Mouse (Mus musculus) hindbrain, embryonic 14.5 days (tissue): Measurements from ENCODE around the gene Fam171a2. TPM values are rescaled to one million over a fixed set of nuclear protein-coding genes. Genes with fewer than 3 reads are reported as not detected.

ENCODE experiments used
- ATAC-seq: fragments of 200-750 bp; cut with Nextera tagmentation; 2 replicates; pipeline ENCODE4 v1.8.0; 2017; ENCODE audit warnings: moderate number of reproducible peaks, mild to moderate bottlenecking, moderate TSS enrichment, moderate library complexity; ENCODE audit not compliant: low FRiP score
- DNase-seq: peaks from one replicate; pipeline ENCODE4 v3.0.0-alpha.2; 2015; ENCODE audit warnings: low spot score
- H3K27ac ChIP-seq: fragments of 300-500 bp; sonication (generic); 2 replicates; pipeline ENCODE4 v1.5.1; 2014; ENCODE audit warnings: mild to moderate bottlenecking, moderate library complexity
- H3K27me3 ChIP-seq: fragments of 300-500 bp; sonication (generic); 2 replicates; pipeline ENCODE4 v1.6.1; 2014; ENCODE audit warnings: mild to moderate bottlenecking, low read length, mixed read lengths; ENCODE audit not compliant: control insufficient read depth, insufficient read depth
- H3K36me3 ChIP-seq: fragments of 300-500 bp; sonication (generic); replicated peaks from 2 replicates; pipeline ENCODE4 v1.6.1; 2014; ENCODE audit not compliant: control insufficient read depth, insufficient read depth
- H3K4me1 ChIP-seq: fragments of 300-500 bp; sonication (generic); replicated peaks from 2 replicates; pipeline ENCODE4 v1.6.1; 2014; ENCODE audit warnings: antibody characterized with exemption, low read length, mixed read lengths; ENCODE audit not compliant: control insufficient read depth, insufficient read depth
- H3K4me2 ChIP-seq: fragments of 300-500 bp; sonication (generic); replicated peaks from 2 replicates; pipeline ENCODE4 v1.6.1; 2014; ENCODE audit warnings: mild to moderate bottlenecking, moderate library complexity
- H3K4me3 ChIP-seq: fragments of 300-500 bp; sonication (generic); replicated peaks from 2 replicates; pipeline ENCODE4 v1.5.1; 2014; ENCODE audit warnings: mild to moderate bottlenecking, low read length
- H3K9ac ChIP-seq: fragments of 300-500 bp; sonication (generic); 2 replicates; pipeline ENCODE4 v1.6.1; 2014
- H3K9me3 ChIP-seq: fragments of 300-500 bp; sonication (generic); 2 replicates; pipeline ENCODE4 v1.6.1; 2016; ENCODE audit warnings: low read length; ENCODE audit not compliant: control insufficient read depth
- WGBS: fragments of 180-500 bp; shearing (Covaris S2); extraction: QIAGEN DNeasy Blood & Tissue Kit; methylation state at CpG from one replicate; pipeline ENCODE4 v1.1.7; 2014; 5-methylcytosine and 5-hydroxymethylcytosine counted together
- polyA plus RNA-seq: library from polyadenylated mRNA; unstranded; fragments of >200 nt; fragmentation: Nextera tagmentation; extraction: Ambion mirVana; gene quantifications from 2 replicates; pipeline ENCODE4 v1.2.1, GENCODE M21; 2014

Fam171a2 gene
- polyA plus RNA-seq = 30.9 and 40.4 TPM in 2 replicates

DNA sequence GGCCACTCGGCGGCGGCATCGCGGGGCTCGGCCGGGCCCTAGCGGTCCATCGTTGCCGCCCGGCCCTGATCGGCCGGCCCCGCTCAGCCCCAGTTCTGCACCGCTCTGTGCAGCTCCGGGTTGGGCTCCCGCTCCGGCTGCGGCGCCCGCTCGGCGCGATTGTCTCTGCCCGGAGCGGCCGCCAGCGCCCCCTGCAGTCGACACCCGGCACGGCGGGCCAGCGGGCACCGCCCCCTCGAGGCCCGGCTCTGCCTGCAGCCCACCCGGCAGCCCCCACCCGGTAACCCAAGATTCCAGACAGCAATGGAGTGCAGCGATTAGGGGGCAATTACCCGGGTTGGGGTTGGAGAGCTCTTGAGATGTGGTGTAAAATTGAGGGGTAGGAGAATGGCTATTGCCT is at the start of gene Fam171a2:
Gene Fam171a2 (minus strand): TSS at position 186 of the 400 bp plus-strand sequence.
- H3K9me3 ChIP-seq = no peaks in the 10 kb centered on the region
- peaks cover 16% of the 10 kb centered on the region for H3K36me3 ChIP-seq
- H3K27me3 ChIP-seq = no peaks in the 10 kb centered on the region; the same call in 1 of the 2 replicates
- peak; percentile 89 for DNase-seq
- H3K4me1 ChIP-seq = peaks cover 34% of the 10 kb centered on the region
- peak within 1 kb of the TSS; percentile 100 for H3K9ac ChIP-seq
- peak within 1 kb of the TSS; percentile 98 for H3K27ac ChIP-seq
- WGBS = 0% methylated on average over 40 of the region's 40 CpGs
- peak; percentile 81 for ATAC-seq
- peak within 1 kb of the TSS; percentile 90 for H3K4me2 ChIP-seq
- H3K4me3 ChIP-seq = peak within 1 kb of the TSS; percentile 98

DNA sequence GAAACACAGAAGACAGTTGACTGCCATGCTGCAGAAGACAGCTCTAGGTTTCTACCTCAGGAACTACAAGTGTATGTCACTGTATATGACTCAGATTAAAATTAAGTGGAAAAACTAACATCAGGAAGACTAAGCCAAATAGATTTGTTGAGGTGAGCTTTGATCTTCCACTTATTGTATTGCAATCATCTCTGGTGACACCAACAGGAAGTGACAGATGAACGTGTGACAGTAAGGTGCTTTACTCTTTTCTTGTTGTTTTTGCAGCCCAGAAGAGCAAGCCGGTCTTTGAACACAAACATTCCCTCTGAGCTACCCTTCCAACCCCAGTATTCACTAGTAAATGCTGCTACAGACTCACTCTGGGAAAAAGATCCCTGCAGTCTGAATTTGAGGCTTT is 49.2 kb upstream of the Fam171a2 start:
- Histone ChIP-seq H3K4me3 (no peak overlapping the region), H3K4me2 (no peak overlapping the region), H3K27me3 (no peaks in the 10 kb centered on the region), H3K36me3 (peaks cover 58% of the 10 kb centered on the region), H3K4me1 (no peaks in the 10 kb centered on the region), H3K9me3 (no peaks in the 10 kb centered on the region), H3K27ac (no peak overlapping the region), H3K9ac (no peak overlapping the region)
- ATAC-seq = no peak
- DNase-seq = no peak
- 82% methylated on average over 2 of the region's 2 CpGs for WGBS

DNA sequence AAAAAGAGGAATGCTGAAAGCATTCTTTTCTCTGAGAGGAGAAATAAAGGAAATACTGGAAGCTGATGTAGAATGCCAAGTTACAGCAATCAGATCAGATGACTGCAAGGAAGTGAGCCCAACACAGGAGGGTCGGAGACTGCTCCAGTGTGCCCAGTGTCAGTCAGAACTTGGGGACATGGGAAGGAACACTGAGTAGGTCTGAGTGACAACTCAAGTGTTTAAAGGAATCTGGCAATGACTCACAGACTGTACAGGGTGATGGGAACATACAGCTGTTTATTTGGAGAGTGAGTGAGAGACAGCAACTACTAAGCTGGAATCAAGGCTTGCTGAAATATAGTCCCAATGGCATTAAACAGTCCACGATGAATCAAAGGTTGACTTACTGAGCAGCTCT is 48.7 kb upstream of the Fam171a2 start:
- Histone ChIP-seq H3K9me3 (no peaks in the 10 kb centered on the region), H3K27me3 (no peaks in the 10 kb centered on the region), H3K4me1 (no peaks in the 10 kb centered on the region), H3K4me3 (no peak overlapping the region), H3K36me3 (peaks cover 53% of the 10 kb centered on the region), H3K27ac (no peak overlapping the region), H3K9ac (no peak overlapping the region), H3K4me2 (no peak overlapping the region)
- WGBS = 90% methylated on average over 2 of the region's 2 CpGs
- DNase-seq (no peak), ATAC-seq (no peak)

DNA sequence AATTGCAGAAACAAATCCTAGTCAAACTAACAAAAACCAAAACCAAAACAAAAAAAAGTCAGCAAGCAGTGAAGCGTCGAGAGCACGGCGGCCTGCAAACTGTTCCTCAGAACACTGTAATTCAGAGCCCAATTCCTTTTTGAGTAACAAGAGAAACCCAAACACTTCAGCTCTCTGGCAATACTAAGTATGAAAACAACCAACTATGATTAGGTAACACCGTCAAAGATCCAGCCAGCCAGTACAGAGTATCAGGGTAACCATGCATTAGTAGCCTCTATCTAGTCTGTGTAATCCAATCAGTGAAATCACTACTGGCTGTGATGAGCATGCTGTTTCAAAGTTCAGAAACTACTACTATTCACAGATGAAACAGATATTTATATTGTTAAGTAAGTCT is 48.3 kb upstream of the Fam171a2 start:
- Histone ChIP-seq H3K27ac (no peak overlapping the region), H3K4me1 (no peaks in the 10 kb centered on the region), H3K4me3 (no peak overlapping the region), H3K9me3 (no peaks in the 10 kb centered on the region), H3K4me2 (no peak overlapping the region), H3K36me3 (peaks cover 49% of the 10 kb centered on the region), H3K27me3 (no peaks in the 10 kb centered on the region), H3K9ac (no peak overlapping the region)
- no peak for ATAC-seq
- no peak for DNase-seq
- 98% methylated on average over 5 of the region's 5 CpGs for WGBS

DNA sequence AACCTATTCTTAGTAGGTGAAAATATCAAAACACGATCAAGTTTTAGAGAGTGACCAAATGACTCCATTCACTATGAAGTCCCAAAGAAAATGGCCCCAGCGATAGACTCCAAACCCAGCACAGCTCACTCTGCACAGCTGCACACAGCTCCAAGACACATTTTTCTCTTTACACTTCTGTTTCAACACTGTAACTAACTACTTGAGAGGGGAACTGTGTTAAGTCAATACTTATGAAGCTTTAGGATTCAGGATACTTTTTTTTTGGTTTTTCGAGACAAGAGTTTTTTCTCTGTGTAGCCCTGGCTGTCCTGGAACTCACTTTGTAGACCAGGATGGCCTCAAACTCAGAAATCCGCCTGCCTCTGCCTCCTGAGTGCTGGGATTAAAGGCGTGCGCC is 47.6 kb upstream of the Fam171a2 start:
- H3K4me1 ChIP-seq = no peaks in the 10 kb centered on the region
- H3K9me3 ChIP-seq = no peaks in the 10 kb centered on the region
- peaks cover 43% of the 10 kb centered on the region for H3K36me3 ChIP-seq
- no peak overlapping the region for H3K4me2 ChIP-seq
- no peak for ATAC-seq
- no peak overlapping the region for H3K4me3 ChIP-seq
- H3K27me3 ChIP-seq = no peaks in the 10 kb centered on the region
- H3K9ac ChIP-seq = no peak overlapping the region
- H3K27ac ChIP-seq = no peak overlapping the region
- no peak for DNase-seq
- WGBS = 99% methylated on average over 6 of the region's 6 CpGs

DNA sequence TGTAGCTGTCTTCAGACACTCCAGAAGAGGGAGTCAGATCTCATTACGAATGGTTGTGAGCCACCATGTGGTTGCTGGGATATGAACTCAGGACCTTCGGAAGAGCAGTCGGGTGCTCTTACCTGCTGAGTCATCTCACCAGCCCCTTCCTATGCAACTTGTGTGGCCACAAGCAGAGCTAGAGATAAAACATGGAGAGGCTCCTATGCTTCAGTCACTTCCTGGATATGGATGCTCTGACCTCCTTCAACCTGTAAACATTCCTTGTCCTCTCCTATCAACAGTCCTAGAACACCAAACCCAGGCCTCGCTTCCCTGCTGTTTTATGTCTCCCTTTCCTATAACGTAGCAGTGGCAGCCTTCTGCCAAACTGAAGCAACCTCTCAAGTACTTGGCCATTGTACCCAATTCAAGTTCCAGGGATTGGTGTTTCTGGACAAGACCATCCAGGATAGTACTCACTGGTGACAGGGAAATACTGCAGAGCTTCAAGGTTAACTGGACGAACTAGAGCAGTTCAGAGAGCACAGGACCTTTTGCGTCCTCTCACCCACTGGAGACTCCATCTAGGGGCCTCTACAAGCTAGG is 46.7 kb upstream of the Fam171a2 start:
- H3K4me1 ChIP-seq = no peaks in the 10 kb centered on the region
- no peak overlapping the region for H3K9ac ChIP-seq
- H3K4me3 ChIP-seq = no peak overlapping the region
- DNase-seq = no peak
- no peaks in the 10 kb centered on the region for H3K9me3 ChIP-seq
- no peaks in the 10 kb centered on the region for H3K27me3 ChIP-seq
- peaks cover 33% of the 10 kb centered on the region for H3K36me3 ChIP-seq
- ATAC-seq = no peak
- H3K4me2 ChIP-seq = no peak overlapping the region
- no peak overlapping the region for H3K27ac ChIP-seq
- WGBS = 94% methylated on average over 7 of the region's 7 CpGs

DNA sequence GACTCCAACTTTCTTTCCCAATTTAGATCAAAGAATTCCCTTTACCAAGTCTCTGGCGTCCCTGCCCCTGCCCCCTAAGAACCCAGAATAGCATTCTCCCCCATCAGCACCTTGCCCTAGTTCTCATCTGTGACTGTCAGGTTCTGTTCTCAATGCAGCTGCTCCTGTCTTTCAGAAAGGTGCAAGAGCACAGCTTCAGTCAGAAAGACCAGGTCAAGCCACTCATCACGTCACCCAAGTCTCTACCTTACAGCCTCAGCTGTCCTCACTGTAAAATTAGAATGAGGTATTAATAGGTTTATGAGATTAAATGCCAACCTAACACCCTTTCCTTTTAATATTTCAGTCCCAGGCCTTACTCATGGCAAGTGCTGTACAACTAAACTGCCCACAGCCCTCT is 45.8 kb upstream of the Fam171a2 start:
- Histone ChIP-seq H3K27me3 (no peaks in the 10 kb centered on the region), H3K9me3 (no peaks in the 10 kb centered on the region), H3K36me3 (peaks cover 24% of the 10 kb centered on the region), H3K27ac (no peak overlapping the region), H3K4me3 (no peak overlapping the region), H3K4me1 (no peaks in the 10 kb centered on the region), H3K9ac (no peak overlapping the region), H3K4me2 (no peak overlapping the region)
- DNase-seq = no peak
- ATAC-seq = no peak
- 95% methylated on average over 2 of the region's 2 CpGs for WGBS

DNA sequence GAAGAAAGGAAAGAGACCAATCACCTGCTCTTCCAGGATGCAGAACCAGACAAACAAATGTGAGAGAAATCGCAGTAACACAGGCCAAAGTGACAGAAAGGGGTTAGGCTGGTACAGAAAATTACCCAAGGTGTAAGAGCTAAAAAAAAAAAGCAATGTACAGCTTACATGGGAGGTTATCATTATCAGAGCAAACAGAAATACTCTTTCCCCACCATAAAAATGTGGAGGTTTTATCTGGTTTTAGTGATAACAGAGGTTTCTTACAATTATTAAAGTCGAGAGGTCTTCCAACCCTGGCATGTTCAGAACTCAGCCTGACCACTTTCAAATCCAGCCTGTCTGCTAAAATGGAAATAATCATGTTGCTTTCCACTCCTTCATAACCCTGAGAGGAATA is 40.4 kb upstream of the Fam171a2 start:
- Histone ChIP-seq H3K36me3 (peaks cover 49% of the 10 kb centered on the region), H3K27ac (no peak overlapping the region), H3K9ac (no peak overlapping the region), H3K4me1 (no peaks in the 10 kb centered on the region), H3K4me3 (no peak overlapping the region), H3K27me3 (no peaks in the 10 kb centered on the region), H3K9me3 (no peaks in the 10 kb centered on the region), H3K4me2 (no peak overlapping the region)
- DNase-seq (no peak), ATAC-seq (no peak)
- 93% methylated on average over 2 of the region's 2 CpGs for WGBS

DNA sequence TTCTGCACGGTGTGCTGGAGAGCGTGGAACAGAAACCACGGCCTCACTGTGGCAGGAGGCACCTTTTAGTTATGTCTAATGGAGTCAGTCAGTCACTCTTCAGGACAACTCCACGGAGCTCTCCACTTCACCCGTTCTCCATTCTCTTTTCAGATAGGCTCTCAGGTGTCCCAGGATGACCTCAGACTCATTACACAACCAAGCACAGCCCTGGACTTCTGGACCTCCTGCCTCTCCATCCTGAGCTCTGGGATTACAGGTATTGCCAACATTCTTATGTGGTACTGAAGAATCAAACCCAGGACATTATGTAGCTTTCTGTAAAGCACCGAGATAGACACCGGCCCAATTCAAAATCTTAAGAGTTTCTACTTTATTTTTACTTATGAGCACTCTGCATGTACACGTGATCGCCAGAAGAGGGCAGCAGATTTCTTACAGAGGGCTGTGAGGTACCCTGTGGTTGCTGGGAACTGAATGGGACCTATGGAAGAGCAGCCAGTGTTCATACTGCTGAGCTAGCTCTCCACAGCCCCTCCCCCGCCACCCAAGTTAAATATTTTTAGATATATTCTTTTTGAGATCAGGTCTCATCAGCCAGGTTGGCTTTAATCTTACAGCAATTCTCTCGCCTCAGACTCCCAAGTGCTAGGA is 39.4 kb upstream of the Fam171a2 start:
- DNase-seq (peak; percentile 67), ATAC-seq (peak; percentile 77; the same call in 1 of the 2 replicates)
- WGBS = 73% methylated on average over 11 of the region's 11 CpGs
- Histone ChIP-seq H3K9ac (no peak overlapping the region), H3K9me3 (no peaks in the 10 kb centered on the region), H3K27me3 (no peaks in the 10 kb centered on the region), H3K36me3 (peaks cover 53% of the 10 kb centered on the region), H3K4me2 (no peak overlapping the region), H3K4me1 (no peaks in the 10 kb centered on the region), H3K4me3 (no peak overlapping the region), H3K27ac (no peak overlapping the region)
